Mouse (Mus musculus): ENCODE measurements around the gene Hck. TPM values are rescaled to one million over a fixed set of nuclear protein-coding genes. Genes with fewer than 3 reads are reported as not detected.

Hck gene
- polyA plus RNA-seq, 1 experiment from 2014 or later = 5.4 TPM

DNA sequence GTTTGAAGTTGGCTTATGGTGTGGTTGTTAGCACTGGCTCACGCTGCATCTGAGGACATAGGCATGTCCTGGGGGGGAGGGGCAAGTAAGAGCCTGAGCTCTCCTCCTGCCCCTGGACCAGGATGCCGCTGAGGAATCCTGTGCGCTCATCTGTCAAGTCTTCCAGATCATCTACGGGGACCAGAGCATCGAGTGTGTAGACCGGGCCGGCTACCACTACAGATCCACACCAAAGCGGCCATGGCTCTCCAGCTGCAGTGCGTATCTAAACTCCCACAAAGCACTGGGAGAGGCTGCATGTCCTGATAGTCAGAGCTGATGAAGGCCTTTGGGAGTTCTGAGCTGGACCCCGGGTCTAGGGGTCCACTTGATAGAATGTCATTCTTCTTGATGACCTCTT is 33.6 kb upstream of the Hck start:
- no peaks in the 10 kb centered on the region for H3K36me3 ChIP-seq (ENCODE audit: control insufficient read depth, insufficient read depth, low read length)
- no peaks in the 10 kb centered on the region for H3K9me3 ChIP-seq (ENCODE audit: control insufficient read depth, low read length)
- WGBS = 85% methylated on average over 10 of the region's 10 CpGs
- no peak overlapping the region for H3K27ac ChIP-seq (ENCODE audit: low read length)
- H3K4me3 ChIP-seq (ENCODE audit: low read length) = no peak overlapping the region
- no peak overlapping the region for H3K4me2 ChIP-seq (ENCODE audit: low read depth, low read length)
- H3K4me1 ChIP-seq (ENCODE audit: control insufficient read depth, insufficient read depth, low read length) = peaks cover 8% of the 10 kb centered on the region; the same call in 1 of the 2 replicates
- no peak overlapping the region for H3K9ac ChIP-seq (ENCODE audit: low read depth, low read length)
- ATAC-seq = no peak
- peaks cover 41% of the 10 kb centered on the region for H3K27me3 ChIP-seq (replicated peaks; ENCODE audit: control insufficient read depth, insufficient read depth, low read length)

DNA sequence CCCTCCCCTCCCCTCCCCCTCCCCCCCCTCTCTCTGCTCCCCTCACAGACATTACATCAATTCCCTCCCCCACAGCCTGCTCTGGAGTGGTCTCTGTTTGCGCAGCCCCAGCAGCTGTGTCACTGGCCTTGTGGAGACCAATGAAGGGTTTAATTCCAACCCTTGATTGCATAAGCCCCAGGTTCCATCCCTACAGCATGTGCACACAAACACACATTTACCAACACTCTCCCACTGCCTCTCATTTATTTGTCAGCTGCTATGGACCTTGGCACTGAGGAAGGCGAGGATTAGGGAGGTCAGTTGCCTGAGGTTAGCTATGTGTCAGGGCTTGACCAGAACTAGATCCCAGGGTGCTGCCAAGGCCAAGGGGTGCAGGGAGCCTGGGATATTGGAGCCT is 32.3 kb upstream of the Hck start:
- no peaks in the 10 kb centered on the region for H3K36me3 ChIP-seq (ENCODE audit: control insufficient read depth, insufficient read depth, low read length)
- no peak overlapping the region for H3K4me3 ChIP-seq (ENCODE audit: low read length)
- no peak for ATAC-seq
- H3K9me3 ChIP-seq (ENCODE audit: control insufficient read depth, low read length) = no peaks in the 10 kb centered on the region
- H3K4me1 ChIP-seq (ENCODE audit: control insufficient read depth, insufficient read depth, low read length) = peaks cover 8% of the 10 kb centered on the region; the same call in 1 of the 2 replicates
- WGBS = 63% methylated on average over 2 of the region's 2 CpGs
- no peak overlapping the region for H3K27ac ChIP-seq (ENCODE audit: low read length)
- peaks cover 28% of the 10 kb centered on the region for H3K27me3 ChIP-seq (replicated peaks; ENCODE audit: control insufficient read depth, insufficient read depth, low read length)
- H3K9ac ChIP-seq (ENCODE audit: low read depth, low read length) = no peak overlapping the region
- no peak overlapping the region for H3K4me2 ChIP-seq (ENCODE audit: low read depth, low read length)

DNA sequence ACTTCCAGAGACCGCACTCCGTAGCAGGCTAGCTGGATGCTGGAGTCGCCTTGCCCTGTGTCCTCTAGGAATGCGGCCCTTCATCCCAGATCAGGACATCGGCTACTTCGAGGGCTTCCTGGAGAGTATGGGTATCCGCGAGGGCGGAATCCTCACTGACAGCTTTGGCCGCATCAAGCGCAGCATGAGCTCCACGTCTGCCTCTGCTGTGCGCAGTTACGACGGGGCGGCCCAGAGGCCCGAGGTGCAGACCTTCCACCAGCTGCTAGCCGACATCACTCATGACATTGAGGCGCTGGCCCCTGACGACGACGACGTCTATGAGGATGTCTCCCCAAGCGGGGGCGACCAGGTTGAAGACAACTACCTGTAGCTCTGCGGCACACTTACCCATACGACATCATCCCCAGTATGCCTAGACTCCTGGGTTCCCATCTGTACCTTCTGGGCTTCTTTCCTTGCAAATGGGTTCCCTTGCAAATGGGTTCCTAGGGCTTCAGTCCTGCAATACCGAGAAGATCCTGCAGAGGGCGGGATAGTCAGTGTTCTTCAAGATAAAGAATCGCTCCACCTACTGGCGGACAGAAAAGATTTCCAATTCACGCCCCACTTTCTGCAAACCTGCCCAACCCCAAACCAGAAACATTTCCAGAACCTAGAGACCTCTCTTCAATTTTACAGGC is 27.3 kb upstream of the Hck start:
- no peak overlapping the region for H3K27ac ChIP-seq (ENCODE audit: low read length)
- no peak overlapping the region for H3K4me2 ChIP-seq (ENCODE audit: low read depth, low read length)
- ATAC-seq = no peak
- no peaks in the 10 kb centered on the region for H3K9me3 ChIP-seq (ENCODE audit: control insufficient read depth, low read length)
- no peak overlapping the region for H3K4me3 ChIP-seq (ENCODE audit: low read length)
- H3K9ac ChIP-seq (ENCODE audit: low read depth, low read length) = no peak overlapping the region
- H3K4me1 ChIP-seq (ENCODE audit: control insufficient read depth, insufficient read depth, low read length) = no peaks in the 10 kb centered on the region
- H3K36me3 ChIP-seq (ENCODE audit: control insufficient read depth, insufficient read depth, low read length) = no peaks in the 10 kb centered on the region
- 35% methylated on average over 32 of the region's 32 CpGs for WGBS
- no peaks in the 10 kb centered on the region for H3K27me3 ChIP-seq (replicated peaks; ENCODE audit: control insufficient read depth, insufficient read depth, low read length)

DNA sequence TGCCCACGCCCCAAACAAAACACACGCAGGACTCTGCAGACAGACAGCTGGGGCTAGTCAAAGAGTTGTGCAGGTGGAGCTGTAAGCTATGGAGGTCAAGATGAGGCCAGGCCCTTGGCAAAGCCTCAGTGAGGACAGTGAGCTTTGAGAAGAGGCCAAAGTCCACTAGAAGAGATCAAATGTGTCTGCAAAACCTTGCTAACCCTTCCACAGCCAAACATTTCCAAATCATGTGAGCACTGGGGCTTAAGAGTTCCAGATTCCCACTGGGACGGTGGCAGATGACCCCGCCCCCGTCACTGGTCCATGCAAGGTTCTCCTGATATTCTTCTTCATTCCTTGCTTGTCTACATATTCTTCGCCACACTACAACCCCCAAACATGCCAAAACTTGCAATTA is 26.4 kb upstream of the Hck start:
- Histone ChIP-seq H3K4me3 (ENCODE audit: low read length) (no peak overlapping the region), H3K4me2 (ENCODE audit: low read depth, low read length) (no peak overlapping the region), H3K36me3 (ENCODE audit: control insufficient read depth, insufficient read depth, low read length) (no peaks in the 10 kb centered on the region), H3K27me3 (replicated peaks; ENCODE audit: control insufficient read depth, insufficient read depth, low read length) (no peaks in the 10 kb centered on the region), H3K4me1 (ENCODE audit: control insufficient read depth, insufficient read depth, low read length) (no peaks in the 10 kb centered on the region), H3K9me3 (ENCODE audit: control insufficient read depth, low read length) (no peaks in the 10 kb centered on the region), H3K27ac (ENCODE audit: low read length) (no peak overlapping the region), H3K9ac (ENCODE audit: low read depth, low read length) (no peak overlapping the region)
- 72% methylated on average over 6 of the region's 6 CpGs for WGBS
- ATAC-seq = no peak

DNA sequence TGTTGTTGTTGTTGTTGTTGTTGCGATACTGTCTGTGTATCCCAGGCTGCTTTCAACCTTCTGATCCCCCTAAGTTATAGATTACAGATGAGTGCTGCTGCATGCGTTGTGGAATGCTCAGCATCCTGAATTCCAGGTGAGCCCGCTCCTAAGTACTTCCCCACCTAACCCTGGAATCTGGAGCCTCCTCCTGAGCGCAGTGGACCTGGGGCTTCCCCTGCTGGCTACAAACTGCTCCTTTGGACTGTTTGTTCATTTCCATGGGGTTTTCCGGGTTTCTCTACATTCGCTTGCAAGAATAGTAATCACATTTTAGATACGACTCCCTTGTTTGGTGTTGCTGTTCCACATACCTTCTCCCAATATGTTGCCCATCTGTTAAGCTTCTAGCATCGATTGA is 25.0 kb upstream of the Hck start:
- no peak overlapping the region for H3K4me2 ChIP-seq (ENCODE audit: low read depth, low read length)
- H3K27me3 ChIP-seq (replicated peaks; ENCODE audit: control insufficient read depth, insufficient read depth, low read length) = no peaks in the 10 kb centered on the region
- no peaks in the 10 kb centered on the region for H3K36me3 ChIP-seq (ENCODE audit: control insufficient read depth, insufficient read depth, low read length)
- no peak overlapping the region for H3K9ac ChIP-seq (ENCODE audit: low read depth, low read length)
- ATAC-seq = no peak
- H3K27ac ChIP-seq (ENCODE audit: low read length) = no peak overlapping the region
- H3K9me3 ChIP-seq (ENCODE audit: control insufficient read depth, low read length) = no peaks in the 10 kb centered on the region
- no peaks in the 10 kb centered on the region for H3K4me1 ChIP-seq (ENCODE audit: control insufficient read depth, insufficient read depth, low read length)
- H3K4me3 ChIP-seq (ENCODE audit: low read length) = no peak overlapping the region
- 74% methylated on average over 8 of the region's 8 CpGs for WGBS

DNA sequence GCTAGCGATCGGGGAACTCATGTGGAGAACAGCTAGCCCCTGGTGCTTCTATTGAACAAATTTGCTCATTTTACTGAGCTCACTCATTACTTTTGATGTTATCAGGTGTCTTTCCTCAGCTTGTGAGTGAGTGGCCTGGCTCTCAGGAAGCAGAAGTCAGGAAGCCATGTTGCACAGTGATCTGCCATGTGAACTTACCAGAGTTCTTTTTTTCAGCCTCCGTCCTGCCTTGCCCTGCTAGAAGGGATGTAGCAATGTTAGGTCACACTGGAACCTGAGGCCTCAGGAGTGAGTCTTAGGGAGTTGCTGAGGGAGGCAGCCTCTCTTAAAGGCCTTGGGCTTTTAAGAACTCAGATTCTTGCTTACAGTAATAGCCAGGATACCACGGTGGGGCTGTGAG is 24.4 kb upstream of the Hck start:
- H3K4me3 ChIP-seq (ENCODE audit: low read length) = no peak overlapping the region
- WGBS = 77% methylated on average over 4 of the region's 4 CpGs

DNA sequence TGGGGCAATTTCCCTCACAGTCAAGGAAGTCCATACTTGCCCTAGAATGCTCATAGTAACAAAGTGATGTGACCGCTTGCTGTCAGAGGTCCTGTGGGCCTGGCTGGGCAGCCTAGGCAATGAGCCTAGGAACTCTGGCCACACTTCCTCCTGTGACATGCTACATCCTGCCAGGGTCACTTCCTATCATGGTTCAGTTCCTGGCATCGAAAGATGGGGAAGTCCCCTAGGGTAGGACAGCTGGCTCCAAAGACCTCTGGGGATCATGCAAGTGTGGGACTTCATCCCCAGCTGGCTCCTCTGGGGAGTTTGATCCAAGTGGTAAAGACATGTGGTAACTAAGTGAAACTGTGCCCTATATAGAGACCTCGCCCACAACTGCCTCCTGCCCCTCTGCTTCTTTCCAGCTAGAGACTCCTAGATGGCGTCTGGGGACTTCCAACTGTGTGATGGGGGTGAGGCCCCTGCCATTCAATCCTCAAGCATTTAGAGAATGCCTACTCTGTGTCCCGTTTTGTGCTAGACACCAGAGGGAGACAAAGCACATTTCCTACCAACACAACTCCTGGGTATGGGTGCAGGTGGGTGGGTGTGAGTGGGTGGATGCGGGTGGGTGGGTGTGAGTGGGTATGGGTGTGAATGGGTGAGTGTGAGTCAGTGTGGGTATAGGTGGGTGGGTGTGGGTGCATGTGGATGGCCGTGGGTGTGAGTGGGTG is 23.8 kb upstream of the Hck start:
- H3K9me3 ChIP-seq (ENCODE audit: control insufficient read depth, low read length) = no peaks in the 10 kb centered on the region
- WGBS = 58% methylated on average over 7 of the region's 7 CpGs
- ATAC-seq = no peak
- no peaks in the 10 kb centered on the region for H3K27me3 ChIP-seq (replicated peaks; ENCODE audit: control insufficient read depth, insufficient read depth, low read length)
- H3K9ac ChIP-seq (ENCODE audit: low read depth, low read length) = no peak overlapping the region
- no peaks in the 10 kb centered on the region for H3K4me1 ChIP-seq (ENCODE audit: control insufficient read depth, insufficient read depth, low read length)
- H3K4me3 ChIP-seq (ENCODE audit: low read length) = no peak overlapping the region
- no peak overlapping the region for H3K27ac ChIP-seq (ENCODE audit: low read length)
- H3K4me2 ChIP-seq (ENCODE audit: low read depth, low read length) = no peak overlapping the region
- no peaks in the 10 kb centered on the region for H3K36me3 ChIP-seq (ENCODE audit: control insufficient read depth, insufficient read depth, low read length)

More for the DNA sequence above, 24.4 kb upstream of the Hck start:
- Histone ChIP-seq H3K9ac (ENCODE audit: low read depth, low read length) (no peak overlapping the region), H3K4me2 (ENCODE audit: low read depth, low read length) (no peak overlapping the region), H3K27me3 (replicated peaks; ENCODE audit: control insufficient read depth, insufficient read depth, low read length) (no peaks in the 10 kb centered on the region), H3K27ac (ENCODE audit: low read length) (no peak overlapping the region), H3K36me3 (ENCODE audit: control insufficient read depth, insufficient read depth, low read length) (no peaks in the 10 kb centered on the region), H3K9me3 (ENCODE audit: control insufficient read depth, low read length) (no peaks in the 10 kb centered on the region), H3K4me1 (ENCODE audit: control insufficient read depth, insufficient read depth, low read length) (no peaks in the 10 kb centered on the region)
- ATAC-seq = no peak

DNA sequence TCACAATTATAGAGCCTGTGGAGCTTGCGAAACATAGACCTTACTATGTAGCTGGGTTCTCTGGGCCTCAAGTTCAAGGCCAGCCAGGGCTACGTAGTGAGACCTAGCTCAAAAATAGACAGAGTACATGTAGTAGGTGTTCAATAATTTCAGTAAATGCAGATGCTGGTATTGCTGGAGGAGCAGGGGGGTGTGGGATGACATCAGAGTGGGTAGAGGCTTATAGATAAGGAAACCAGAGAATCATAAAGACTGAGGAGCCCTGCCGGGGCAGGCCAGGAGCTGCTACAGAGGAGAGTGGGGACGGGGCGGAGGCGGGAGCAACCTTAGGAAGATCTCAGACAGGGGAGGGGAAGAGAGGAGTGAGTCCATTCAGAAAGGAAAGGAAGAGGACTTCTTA is 22.7 kb upstream of the Hck start:
- Histone ChIP-seq H3K9ac (ENCODE audit: low read depth, low read length) (no peak overlapping the region), H3K27me3 (replicated peaks; ENCODE audit: control insufficient read depth, insufficient read depth, low read length) (no peaks in the 10 kb centered on the region), H3K9me3 (ENCODE audit: control insufficient read depth, low read length) (no peaks in the 10 kb centered on the region), H3K4me2 (ENCODE audit: low read depth, low read length) (no peak overlapping the region), H3K4me1 (ENCODE audit: control insufficient read depth, insufficient read depth, low read length) (no peaks in the 10 kb centered on the region), H3K27ac (ENCODE audit: low read length) (no peak overlapping the region), H3K4me3 (ENCODE audit: low read length) (no peak overlapping the region), H3K36me3 (ENCODE audit: control insufficient read depth, insufficient read depth, low read length) (no peaks in the 10 kb centered on the region)
- no peak for ATAC-seq
- WGBS = 72% methylated on average over 6 of the region's 6 CpGs

DNA sequence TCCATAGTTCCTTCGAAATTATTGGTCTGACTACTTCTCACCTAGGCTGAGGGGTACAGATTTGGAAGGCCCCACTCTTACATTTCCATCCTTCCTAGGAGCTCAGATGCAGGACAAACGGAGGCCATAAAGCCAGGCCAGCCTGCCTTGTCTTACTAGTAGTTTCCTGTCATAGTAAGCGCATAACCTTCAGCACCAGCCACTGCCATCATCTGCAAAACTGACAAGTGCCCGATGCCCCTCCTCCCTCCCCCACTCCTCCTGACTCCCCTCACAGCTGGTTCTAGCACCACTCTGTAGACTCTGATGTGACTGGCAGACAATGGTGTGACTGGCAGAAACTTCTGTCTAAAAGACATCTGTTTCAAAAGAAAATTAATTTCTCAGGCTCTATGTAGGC is 22.1 kb upstream of the Hck start:
- Histone ChIP-seq H3K36me3 (ENCODE audit: control insufficient read depth, insufficient read depth, low read length) (no peaks in the 10 kb centered on the region), H3K27me3 (replicated peaks; ENCODE audit: control insufficient read depth, insufficient read depth, low read length) (0 out of 2 replicates have a peak, but pooled peaks cover under 1% of the 10 kb centered on the region), H3K27ac (ENCODE audit: low read length) (no peak overlapping the region), H3K4me2 (ENCODE audit: low read depth, low read length) (no peak overlapping the region), H3K4me3 (ENCODE audit: low read length) (no peak overlapping the region), H3K4me1 (ENCODE audit: control insufficient read depth, insufficient read depth, low read length) (no peaks in the 10 kb centered on the region), H3K9me3 (ENCODE audit: control insufficient read depth, low read length) (no peaks in the 10 kb centered on the region), H3K9ac (ENCODE audit: low read depth, low read length) (no peak overlapping the region)
- 86% methylated on average over 4 of the region's 4 CpGs for WGBS
- ATAC-seq = no peak
